Mouse (Mus musculus) activated CD4-positive, CD25-positive, alpha-beta regulatory T cell, adult 4 months (primary cell): Measurements from ENCODE around the gene Atp5b. TPM values are rescaled to one million over a fixed set of nuclear protein-coding genes. Genes with fewer than 3 reads are reported as not detected.
"Not testable (repeated sequence)": the region's sequence is repeated elsewhere in the genome, so short reads cannot be mapped to it uniquely, and the experiment has no call there.

Source experiments
- ATAC-seq: one replicate; pipeline ENCODE4 v1.8.0; 2017
- polyA plus RNA-seq, 2 experiments: library from polyadenylated mRNA; unstranded; fragments of 100-300 nt; shearing (Covaris generic); gene quantifications; one replicate each; pipeline ENCODE4 v1.2.1; 2017

The Atp5b gene
- polyA plus RNA-seq = 100 to 1,000 TPM; 413 to 469 TPM

DNA sequence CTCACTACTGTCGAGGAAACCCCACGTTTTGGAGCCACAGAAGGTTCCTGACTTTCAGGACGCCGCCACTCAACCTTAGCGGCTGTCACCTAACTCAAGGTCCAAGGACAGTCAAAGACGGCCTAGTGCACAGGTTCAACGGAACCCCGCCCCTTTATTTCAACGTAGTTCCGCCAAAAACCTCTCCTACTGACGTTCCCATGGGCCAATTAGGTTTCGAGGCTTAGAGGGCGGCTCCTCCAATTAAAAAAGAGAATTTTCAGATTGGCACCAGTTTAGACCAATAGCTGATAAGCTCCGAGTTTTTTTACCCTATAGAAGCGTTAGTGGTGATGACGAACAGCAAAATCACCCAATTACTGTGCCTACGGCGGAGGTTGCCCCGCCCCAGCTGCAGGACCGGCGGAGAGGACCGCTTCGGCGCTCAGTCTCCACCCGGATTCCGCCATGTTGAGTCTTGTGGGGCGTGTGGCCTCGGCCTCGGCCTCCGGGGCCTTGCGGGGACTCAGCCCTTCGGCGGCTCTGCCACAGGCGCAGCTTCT is at the start of gene Atp5b:
Gene Atp5b, plus strand, starts transcription at position 394 of the 542 bp plus-strand sequence.
- peak; percentile 97 for ATAC-seq

DNA sequence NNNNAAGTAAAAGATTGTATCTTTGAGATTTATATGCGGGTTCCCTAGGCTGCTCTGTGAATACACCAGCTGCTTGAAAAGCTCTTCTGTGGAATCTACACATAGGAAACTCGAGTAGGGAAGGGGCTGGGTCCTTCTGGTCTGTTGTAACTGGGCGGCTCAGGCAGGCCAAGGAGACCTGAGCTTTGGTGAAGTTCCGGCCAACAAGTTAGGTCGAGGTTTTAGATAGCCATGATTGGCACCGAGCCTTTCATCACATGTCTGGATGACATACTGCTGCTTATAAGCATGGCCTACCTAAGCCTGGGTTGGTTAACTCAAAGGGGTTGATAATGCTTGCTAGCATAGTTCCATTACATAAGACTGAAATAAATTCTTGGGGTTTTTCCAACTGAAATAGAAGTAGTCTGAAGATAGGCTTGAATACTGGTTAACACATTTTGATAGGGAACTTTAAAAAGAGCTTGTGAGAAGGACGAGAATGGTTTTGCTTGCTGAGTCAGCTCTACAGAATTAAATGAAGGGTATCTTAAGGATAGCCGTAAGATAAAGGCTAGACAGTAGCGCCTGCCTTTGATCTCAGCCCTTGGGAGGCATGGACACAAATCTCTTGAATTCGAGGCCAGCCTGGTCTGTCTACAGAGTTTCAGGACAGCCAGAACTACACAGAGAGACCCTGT is 46.2 kb upstream of the Atp5b start:
- peak; percentile 5 for ATAC-seq

DNA sequence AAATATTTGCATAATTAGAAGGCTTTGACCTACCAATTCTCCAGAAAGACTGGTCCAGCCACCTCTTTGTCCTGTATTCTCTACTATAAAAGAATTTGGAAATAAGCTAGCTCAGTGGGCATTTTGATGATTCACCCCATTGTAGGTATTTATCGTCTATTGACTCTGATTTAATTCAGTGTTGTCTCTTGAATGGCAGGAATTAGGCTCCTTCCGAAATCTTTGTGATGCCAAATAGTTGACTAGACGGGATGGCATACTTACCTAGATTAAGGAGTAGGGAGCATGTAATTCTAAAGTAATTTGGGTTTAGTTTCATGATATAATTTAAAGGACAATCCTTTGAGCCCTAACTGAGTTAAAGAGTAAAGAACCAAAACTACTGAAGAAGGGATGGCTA is 45.2 kb upstream of the Atp5b start:
- no peak for ATAC-seq

DNA sequence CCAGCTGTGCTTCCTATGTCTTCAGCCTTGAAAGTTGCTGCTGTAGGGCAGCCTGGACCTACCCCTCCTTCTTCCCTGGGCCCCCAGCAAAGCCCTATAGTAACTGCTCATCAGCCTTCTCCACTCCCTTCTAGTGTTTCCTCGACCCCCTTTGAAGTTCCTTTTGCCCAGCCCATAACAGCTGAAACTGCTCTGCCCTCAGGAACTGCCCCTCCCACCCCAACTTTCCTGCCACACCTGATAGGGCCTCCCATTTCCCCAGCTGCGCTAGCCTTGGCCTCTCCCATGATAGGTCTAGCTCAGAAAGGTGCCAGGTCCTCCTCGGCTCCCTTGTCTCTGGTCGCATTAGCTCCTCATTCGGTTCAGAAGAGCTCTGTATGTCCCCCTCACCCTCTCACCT is 43.9 kb upstream of the Atp5b start:
- ATAC-seq = peak; percentile 9

GRCm38 (mm10) chr10:128039858-128040257 is 43.2 kb upstream of the Atp5b start:
- no peak for ATAC-seq

DNA sequence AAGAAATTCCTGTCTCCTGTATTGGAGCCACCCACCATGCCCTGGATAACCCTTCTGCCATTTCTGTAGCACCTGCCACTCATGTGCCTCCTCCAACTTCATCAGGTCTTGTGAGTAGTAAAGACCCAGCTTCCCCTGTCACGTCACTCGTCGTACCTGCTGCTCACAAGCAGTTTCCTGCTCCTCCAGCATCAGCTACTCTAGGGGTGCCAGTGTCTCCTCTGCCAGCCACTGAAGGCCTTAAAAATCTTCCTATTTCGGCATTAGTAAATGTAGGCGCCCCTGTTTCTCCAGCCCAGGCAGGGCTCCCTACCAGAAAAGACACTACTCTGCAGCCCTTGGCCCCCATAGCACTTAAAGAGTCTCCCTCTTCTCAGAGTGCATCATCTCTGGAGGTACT is 42.8 kb upstream of the Atp5b start:
- ATAC-seq = no peak

DNA sequence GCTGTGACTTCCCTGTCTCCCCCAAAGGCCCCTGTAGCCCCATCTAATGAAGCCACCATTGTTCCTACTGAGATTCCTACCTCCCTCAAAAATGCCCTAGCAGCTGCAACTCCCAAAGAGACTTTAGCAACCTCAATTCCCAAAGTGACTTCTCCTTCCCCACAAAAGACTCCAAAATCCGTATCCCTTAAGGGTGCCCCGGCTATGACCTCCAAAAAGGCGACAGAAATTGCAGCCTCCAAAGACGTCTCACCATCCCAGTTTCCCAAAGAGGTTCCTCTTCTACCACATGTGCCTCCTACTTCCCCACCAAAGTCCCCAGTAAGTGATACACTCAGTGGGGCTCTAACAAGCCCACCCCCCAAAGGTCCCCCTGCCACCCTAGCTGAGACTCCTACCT is 41.4 kb upstream of the Atp5b start:
- ATAC-seq = no peak

DNA sequence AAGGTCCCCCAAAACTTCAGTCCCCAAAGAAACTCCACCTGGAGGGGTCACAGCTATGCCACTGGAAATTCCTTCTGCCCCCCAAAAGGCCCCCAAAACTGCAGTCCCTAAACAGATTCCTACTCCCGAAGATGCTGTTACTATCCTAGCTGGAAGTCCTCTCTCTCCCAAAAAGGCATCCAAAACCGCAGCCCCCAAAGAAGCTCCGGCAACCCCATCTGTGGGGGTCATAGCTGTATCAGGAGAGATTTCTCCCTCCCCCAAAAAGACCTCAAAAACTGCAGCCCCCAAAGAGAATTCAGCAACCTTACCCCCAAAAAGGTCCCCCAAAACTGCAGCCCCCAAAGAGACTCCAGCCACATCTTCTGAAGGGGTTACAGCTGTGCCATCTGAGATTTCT is 40.6 kb upstream of the Atp5b start:
- ATAC-seq = no peak

- ATAC-seq = no peak
Measured at GRCm38 (mm10) chr10:128043041-128043835, 39.8 kb upstream of the Atp5b start.

DNA sequence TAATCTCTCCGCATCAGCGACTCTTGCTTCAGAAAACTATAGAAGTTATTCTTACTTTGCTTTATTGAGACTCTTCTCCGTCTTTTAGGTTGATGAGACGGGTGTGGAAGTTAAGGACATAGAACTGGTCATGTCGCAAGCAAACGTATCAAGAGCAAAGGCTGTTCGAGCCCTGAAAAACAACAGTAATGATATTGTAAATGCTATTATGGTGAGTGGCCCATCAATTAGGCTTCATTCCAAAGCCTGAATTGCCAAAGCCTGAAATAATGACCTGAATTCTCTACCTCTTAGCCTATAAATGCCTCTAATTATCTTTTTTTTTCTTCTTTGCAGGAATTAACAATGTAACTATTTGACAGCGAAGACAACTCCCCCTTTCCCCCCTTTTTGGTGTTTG is 34.9 kb upstream of the Atp5b start:
- no peak for ATAC-seq

GRCm38 (mm10) chr10:128049741-128050140 is 33.3 kb upstream of the Atp5b start:
- no peak for ATAC-seq

DNA sequence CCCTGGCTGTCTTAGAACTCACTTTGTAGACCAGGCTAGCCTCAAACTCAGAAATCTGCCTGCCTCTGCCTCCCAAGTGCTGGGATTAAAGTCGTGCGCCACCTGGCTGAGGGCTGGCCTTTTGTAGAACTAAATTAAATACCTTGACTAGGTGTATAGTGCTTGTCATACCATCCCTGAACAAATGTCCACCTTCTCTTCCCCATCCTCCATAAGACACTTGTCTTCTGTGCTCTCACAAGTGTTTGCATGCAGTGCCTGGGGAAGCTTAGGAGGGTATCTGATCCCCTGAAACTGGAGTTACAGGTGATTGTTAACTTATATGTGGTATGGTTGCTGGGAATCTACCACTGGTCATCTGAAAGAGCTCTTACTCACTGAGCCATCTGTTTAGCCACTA is 32.7 kb upstream of the Atp5b start:
- ATAC-seq = no peak

GRCm38 (mm10) chr10:128051589-128051988 is 31.5 kb upstream of the Atp5b start:
- ATAC-seq = no peak

- not testable (repeated sequence) for ATAC-seq
Measured at GRCm38 (mm10) chr10:128052136-128052535, 30.9 kb upstream of the Atp5b start.

DNA sequence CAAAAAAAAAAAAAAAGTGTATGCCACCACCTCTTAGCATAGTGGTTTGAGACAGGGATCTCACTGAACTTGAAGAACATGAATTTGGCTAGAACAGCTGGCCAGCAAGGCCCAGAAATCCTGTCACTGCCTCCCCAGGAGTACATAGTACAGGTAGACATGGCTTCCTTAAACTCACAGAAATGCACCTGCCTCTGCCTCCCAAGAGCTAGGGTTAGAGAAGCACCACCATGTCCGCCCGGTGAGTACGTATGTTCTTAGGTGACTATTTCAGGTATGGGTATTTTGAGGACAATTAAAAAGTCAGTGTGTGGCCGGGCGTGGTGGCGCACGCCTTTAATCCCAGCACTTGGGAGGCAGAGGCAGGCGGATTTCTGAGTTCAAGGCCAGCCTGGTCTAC is 30.1 kb upstream of the Atp5b start:
- no peak for ATAC-seq

GRCm38 (mm10) chr10:128058184-128058583 is 24.9 kb upstream of the Atp5b start:
- no peak for ATAC-seq

DNA sequence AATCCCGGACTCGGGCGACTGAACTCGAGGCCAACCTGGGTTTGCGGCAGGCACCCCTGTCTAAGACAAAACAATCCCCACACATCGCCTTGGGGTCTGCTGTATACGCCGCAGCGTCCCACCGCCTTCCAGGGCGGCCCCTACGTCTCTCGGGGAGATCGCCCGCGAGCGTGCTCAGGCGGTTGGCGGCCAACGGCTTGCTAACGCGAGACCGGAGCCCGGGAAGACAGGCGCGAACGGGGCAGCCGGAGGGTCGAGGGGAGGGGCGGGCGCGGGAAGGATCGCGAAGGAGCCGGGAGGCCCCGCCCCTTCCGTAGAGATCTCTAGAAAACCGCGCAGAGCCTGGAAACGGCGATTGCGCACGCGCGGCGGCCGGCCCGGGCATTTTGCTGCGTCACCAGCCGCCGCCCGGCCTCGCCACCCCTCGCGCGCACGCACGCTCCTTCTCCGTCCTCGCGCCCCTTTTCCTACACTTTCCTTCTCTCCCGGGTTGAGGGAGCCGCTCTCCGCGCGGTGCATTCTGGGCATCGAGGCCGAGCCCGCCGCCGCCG is 24.4 kb upstream of the Atp5b start, which contains the start of gene Ptges3:
Gene Ptges3, plus strand, starts transcription at position 354 of the 551 bp plus-strand sequence.
- ATAC-seq = peak; percentile 69

DNA sequence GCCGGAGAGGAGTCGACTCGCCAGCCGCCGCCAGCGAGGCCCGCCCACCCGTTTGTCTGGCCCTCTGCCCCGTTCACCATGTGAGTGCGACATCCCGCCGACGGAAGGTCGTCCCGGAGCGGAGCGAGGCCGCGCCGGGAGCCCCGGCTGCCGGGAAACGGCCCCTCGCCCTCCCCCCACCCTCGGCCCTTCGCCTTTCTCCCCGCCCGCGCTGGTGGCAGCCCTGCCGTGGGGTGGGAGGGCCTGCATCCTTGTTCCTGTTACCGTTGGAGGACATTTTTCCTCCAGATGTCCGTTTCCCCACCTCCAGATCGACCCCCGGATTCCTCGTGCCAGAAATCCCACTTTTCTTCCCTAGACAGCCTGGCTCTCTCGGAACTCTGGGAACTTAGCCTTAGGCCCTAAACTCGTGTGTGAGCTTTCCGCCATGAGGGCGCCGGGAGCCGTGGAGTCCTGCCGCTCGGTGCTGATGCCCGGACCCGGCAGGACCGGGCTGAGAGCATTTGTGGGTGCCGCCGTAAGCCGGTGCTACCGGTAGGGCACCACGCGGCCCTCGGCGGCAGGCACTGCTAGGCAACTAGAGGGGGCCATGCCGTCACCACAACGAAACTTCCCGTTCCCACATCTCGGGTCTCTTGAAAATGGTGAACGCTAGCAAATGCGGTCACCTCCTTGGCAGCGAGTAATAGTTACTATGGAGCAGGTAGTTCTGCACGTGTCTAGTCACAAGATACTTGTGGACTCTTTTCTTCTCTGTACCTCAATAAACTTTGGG is 23.7 kb upstream of the Atp5b start:
- ATAC-seq = peak; percentile 74

- no peak for ATAC-seq
Measured at GRCm38 (mm10) chr10:128061109-128061508, 22.0 kb upstream of the Atp5b start.

- ATAC-seq = no peak
Measured at GRCm38 (mm10) chr10:128062221-128062989, 20.7 kb upstream of the Atp5b start.

DNA sequence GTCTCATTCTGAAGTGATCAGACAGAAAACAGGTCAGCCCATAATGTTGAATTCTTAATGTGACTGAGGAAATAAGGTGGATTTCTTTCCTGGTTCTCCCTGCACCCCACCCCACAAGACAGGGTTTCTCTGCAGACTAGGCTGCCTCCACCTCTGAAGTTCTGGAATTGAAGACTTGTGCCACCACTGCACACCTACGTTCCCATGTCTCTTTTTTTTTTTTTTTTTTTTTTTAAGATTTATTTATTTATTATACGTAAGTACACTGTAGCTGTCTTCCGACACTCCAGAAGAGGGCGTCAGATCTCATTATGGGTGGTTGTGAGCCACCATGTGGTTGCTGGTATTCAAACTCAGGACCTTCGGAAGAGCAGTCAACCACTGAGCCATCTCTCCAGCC is 17.0 kb upstream of the Atp5b start:
- no peak for ATAC-seq

DNA sequence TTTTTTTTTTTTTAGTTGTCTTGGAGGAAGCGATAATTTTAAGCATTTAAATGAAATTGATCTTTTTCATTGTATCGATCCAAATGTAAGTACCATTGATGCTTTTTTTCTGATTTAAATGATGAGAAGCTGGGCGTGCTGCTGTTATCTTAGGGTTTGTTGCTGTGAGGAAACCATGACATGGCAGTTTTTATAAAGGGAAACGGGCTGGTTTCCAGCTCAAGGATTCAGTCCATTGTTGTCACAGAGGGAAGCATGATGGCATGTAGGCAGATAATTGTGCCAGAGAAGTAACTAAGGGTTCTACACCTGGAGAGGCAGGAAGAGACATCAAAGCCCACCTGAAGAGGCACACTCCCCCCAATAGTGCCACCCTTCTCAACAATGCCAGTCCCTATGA is 13.9 kb upstream of the Atp5b start:
- no peak for ATAC-seq
